Mouse (Mus musculus) effector memory CD4-positive, alpha-beta T cell, adult 5 months (primary cell): ENCODE measurements around the gene 4933427I04Rik. TPM values are rescaled to one million over a fixed set of nuclear protein-coding genes. Genes with fewer than 3 reads are reported as not detected.

Experiments used
- polyA plus RNA-seq: library from polyadenylated mRNA; unstranded; fragments of 100-300 nt; shearing (Covaris generic); gene quantifications from one replicate; pipeline ENCODE4 v1.2.1, GENCODE M21; 2017

Gene 4933427I04Rik
- polyA plus RNA-seq, result 0.34 TPM

DNA sequence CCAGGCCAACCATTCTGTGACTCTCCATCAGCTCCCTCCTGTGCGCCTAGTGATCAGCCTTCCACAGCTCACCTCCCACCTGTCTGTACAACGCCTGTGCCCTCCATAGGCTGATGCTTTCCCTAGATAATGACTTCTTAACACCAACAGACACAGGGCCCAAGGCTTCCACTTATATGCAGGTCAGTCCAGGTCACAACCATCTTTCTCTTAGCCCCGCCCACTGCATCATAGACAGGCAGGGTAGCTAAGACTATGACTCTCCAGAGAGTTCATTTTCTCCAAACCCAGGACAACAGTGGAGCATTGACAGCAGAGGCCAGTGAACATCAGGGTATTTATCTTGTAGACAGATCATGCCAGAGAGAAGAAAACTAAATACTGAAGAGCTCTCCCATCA, at the start of gene 4933427I04Rik:
4933427I04Rik (plus strand) TSS at position 301 of the 400 bp plus-strand sequence.

DNA sequence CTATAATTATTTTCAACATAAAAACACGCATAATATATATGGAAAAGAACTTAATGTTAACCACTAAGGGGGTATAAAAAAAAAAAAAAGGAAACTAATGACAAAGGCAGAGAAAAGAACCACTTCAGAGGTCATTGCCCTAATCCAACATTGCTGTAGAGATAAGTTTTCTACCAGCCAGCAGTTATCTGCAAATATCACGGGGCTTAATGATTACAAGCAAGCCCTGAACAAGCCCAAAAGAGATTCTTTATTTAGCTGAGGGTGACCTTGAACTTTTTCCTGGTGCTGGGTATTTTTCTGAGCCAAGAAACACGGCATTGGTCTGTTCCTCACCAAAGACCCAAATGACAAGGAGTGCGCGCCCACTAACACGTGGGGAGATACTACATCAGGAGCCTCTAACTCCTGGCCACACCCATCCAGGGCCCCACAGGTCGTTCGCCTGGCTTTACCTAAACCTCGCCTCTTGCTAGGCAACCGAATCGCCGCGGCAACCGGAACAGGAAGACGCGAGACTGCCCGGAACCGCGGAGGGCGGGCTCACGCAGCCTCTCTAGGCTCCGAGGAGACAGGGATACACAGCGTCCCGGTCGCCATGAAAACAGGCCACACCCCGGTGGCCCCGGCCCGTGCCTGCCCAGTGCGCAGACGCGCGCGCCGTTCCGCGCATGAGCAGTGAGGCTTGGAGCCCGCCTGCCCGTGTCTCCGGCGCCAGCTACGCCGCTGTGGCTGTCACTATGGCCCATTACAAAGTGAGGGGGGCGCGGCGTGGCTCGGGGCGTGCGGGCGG, 45.0 kb downstream of the 4933427I04Rik start, which contains the start of gene Mycbp:
Mycbp (plus strand) TSS at position 500 of the 793 bp plus-strand sequence.

Other genes with a start within 250 kb of the 4933427I04Rik start
- gene Macf1, start 175.3 kb upstream of the 4933427I04Rik start, polyA plus RNA-seq, result 143 TPM
- 54.2 TPM for gene Ndufs5, start 141.5 kb upstream of the 4933427I04Rik start, polyA plus RNA-seq
- 107 TPM for gene Akirin1, start 109.3 kb upstream of the 4933427I04Rik start, polyA plus RNA-seq
- gene Rhbdl2, start 71.8 kb upstream of the 4933427I04Rik start, polyA plus RNA-seq, result 0.60 TPM
- gene Mycbp, start 45.2 kb downstream of the 4933427I04Rik start, polyA plus RNA-seq, result 9.3 TPM
- gene Rragc, start 57.8 kb downstream of the 4933427I04Rik start, polyA plus RNA-seq, result 52.2 TPM
- not detected for gene 4930535I16Rik, start 58.3 kb downstream of the 4933427I04Rik start, polyA plus RNA-seq